Mouse (Mus musculus): ENCODE measurements at regions not wholly inside any gene's neighbourhood (a gene's known extent, or its start where the extent isn't known, plus 50 kb on each side); places are given as distances from the start of the nearest gene placed in this dataset.
A peak's percentile ranks its signal among the peaks of the same experiment; 100 is the strongest.

GRCm38 (mm10) chr15:51271632-51272312, 2612.9 kb upstream of the Gm7489 start:
- peak; percentile 7 for DNase-seq

- DNase-seq = no peak
These were observed 2599.4 kb upstream of the Gm7489 start for GRCm38 (mm10) chr15:51285334-51285733.

- DNase-seq = no peak
These were observed 2598.4 kb upstream of the Gm7489 start for GRCm38 (mm10) chr15:51286352-51286751.

DNA sequence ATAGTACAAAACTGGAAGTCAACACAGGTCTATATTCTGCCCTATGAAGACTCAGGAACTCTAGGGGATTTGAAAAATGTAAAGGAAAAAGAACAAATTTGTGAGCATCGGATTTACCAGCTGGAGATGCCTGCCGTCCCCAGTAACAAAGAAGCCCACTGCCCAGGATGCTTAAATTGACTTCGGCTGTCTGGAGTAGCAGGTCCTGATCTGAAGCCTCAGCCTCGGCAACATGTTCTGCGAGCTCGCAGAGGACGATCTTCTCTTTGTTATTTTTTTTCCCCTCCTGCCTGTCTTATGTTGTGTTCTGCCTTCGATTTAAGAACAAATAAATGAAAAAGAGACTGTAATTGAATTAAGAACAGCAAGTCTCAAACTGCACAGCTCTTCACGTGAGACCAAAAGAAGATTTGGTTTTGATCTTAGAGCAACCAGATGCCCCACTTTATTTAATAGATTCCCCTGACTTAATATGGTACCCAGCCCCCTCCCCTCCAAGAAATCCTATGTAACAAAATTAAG, 2595.7 kb upstream of the Gm7489 start:
- no peak for DNase-seq

- DNase-seq = no peak
These were observed 2594.8 kb upstream of the Gm7489 start for GRCm38 (mm10) chr15:51289916-51290315.

GRCm38 (mm10) chr15:51291183-51291582, 2593.5 kb upstream of the Gm7489 start:
- DNase-seq = no peak

GRCm38 (mm10) chr15:51296841-51297240, 2587.9 kb upstream of the Gm7489 start:
- DNase-seq = no peak

DNA sequence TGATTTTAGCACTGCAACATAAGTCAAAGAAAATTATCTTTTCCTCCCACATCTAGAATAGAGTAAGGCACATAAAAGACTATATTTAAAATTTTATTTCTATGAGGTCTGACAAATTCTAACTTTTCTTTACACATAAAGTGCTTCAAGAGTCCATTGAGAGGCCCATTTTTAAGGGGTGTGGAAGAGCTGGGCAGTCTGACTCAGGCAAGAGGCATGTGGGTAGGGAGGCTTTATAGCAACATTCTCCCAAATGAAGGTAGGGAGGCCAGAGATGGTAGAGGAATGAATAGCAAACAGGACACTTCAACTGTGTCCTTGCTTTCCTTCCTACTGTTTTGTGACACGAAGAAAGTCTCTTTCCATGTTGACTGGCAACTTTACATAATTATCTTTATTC, 2566.6 kb upstream of the Gm7489 start:
- no peak for DNase-seq

- no peak for DNase-seq
These were observed 2565.9 kb upstream of the Gm7489 start for GRCm38 (mm10) chr15:51318760-51319159.

DNA sequence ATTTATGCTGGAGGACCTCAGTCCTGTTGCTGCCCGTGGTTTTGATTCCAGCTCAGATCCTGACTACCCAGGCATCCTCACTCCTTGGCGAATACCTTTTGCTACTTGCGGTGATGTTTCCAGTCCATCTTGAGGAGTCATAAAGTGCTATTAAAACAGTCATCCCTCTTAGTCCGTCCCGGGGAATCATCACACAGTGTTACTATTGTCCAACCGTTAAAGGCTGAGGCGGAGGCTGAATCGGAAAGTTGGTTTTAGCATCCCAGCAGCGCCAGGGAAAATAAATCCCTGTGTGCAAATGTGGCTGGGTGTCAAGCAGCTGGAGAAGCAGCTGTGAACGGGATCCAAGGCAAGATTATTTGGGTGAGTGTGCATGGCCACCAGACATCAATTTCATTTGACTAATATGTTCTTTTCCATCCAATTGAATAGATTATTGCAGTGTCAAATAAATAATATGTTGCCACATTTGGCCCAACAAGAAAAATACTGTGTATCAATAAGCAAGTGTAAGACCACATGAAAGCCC, 2564.3 kb upstream of the Gm7489 start:
- DNase-seq = no peak

GRCm38 (mm10) chr15:51323284-51323683, 2561.4 kb upstream of the Gm7489 start:
- DNase-seq = no peak

DNA sequence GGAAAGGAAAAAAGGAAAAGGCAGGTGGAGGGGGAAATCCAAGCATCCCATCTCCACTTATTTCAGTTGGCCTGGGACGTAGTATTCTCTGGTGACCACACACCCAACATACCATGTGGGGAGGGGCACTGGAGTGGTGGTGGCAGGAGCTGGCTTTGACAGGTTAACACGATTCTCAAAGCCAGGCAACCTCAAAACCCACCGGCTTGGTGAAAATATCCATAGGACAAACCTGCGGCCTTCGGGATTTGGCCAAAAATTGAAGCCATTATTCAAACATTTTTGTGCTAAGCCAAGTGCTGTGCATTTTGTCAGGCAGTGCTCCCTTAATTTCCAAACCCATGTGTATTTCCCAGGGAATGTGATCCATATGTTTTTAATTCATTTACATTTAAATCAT, 2560.5 kb upstream of the Gm7489 start:
- DNase-seq = no peak

- DNase-seq = no peak
These were observed 2557.0 kb upstream of the Gm7489 start for GRCm38 (mm10) chr15:51327702-51328101.

DNA sequence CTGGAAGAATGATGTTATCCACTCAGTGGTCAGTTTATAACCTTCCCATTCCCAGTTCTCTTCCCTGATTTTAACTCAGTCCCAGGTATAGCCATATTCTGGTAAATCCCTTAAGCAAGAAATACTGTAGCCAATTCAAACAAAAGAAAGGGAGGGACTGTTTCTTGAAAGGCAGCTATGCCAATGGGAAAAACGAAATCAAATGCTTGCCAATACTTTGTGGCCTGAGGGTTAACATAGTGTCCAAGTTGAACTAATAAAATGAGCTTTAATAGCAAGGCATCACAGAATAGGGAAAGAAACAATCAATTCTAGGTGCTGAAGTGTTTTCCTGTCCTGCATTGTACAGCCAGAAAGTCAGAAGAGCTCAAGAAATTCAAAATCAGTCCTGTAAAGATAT, 2548.3 kb upstream of the Gm7489 start:
- DNase-seq = no peak

GRCm38 (mm10) chr15:51346301-51346700, 2538.4 kb upstream of the Gm7489 start:
- no peak for DNase-seq

DNA sequence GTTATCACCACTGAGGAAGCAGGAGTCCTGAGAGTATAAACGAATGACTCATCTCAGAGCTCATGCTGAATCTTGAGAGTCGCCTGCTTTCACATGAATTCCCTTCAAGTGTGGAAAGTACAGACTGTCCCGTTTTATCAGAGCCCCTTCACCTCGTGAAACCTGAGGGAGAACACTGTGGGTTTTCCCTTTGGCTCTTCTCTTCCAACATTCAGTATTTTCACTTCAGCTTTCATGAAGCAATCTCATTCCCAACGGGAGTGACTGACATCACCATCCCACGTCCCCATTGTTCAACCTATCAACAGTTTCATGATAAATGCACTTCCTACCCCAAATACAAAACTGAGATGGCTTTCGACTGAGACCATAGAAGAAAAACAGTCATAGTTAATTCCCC, 2521.3 kb upstream of the Gm7489 start:
- DNase-seq = no peak

GRCm38 (mm10) chr15:51371162-51371561, 2513.5 kb upstream of the Gm7489 start:
- no peak for DNase-seq

DNA sequence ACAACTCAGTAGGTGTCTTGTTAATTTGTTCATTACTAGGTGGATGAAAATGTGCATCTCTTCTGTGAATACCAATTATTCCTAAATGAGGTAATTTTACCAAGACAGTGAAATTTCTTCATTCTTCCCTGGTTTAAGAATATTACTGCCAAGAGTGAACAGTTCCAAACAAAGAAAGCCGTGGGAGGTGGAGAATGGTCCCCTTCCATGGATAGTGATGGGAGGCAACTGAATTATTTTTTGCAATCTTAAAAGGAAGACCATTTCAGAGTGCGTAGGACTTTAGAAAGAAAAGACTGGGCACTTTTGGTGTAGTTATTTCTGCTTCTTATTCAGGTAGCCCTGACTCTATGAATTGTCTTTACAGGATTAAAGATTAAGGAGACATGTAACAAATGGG, 2494.3 kb upstream of the Gm7489 start:
- no peak for DNase-seq

- DNase-seq = no peak
These were observed 2493.4 kb upstream of the Gm7489 start for GRCm38 (mm10) chr15:51391352-51391751.

DNA sequence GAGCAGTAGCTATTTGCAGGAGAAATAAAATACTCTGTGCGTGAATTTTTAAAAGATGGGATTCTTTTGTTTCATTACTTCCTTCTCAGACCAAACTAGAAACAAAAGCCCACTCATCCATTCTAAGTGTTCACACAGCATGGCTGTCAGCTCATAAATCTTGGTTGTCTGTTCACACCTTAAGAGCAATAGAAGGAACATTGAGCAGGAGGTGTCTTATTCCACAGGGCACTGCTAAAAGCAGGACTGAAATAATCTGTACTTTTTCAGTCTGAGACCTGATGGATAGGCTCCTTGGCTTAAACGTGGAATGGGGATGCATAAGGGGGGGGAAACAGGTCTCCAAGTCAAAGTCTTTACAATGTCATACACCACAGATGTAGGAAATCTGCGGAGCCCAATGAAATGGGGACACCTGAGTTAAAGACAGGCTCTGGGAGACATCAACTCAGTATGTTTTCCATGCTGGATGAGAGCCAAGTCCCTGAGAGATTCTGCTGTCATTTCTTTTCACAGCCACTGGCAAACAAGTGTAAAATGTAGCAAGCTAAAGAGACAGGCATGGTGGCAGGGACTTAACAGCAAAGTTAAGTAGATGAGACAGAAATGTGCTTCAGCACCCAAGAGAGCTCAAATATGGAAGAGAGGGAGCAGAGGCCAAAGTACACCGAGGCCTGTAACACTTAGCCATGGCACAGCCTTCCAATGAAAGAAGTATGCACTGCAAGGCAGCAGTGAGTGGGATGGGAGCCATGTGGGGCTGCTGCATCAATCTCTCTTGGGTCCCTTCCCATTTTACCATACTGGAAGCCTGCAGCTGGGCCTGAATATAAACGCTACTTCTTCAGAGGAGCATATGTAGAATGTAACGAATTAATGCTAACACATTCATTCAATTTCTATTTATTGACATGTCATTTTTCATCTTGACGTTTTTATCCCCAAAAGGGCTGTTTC, 2492.0 kb upstream of the Gm7489 start:
- DNase-seq = no peak

DNA sequence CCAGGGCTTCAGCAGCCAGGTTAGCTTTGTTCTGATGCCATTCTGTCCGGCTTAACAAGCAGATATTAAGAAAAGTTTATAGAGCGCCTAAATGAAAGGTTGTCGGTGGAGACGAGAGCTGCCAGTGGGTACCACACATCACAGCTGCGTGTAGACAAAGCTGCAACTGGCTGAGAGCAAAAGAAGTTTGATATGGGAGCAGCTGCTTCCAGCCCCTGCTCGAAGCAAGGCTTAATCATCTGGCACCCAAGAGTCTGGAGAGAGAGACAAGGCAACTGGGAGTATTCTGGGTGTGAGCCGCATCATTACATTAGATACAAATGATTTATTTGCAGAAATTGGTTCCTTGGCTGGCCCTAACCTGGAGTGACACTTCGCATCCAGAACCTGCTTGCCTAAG, 2488.7 kb upstream of the Gm7489 start:
- DNase-seq = no peak

DNA sequence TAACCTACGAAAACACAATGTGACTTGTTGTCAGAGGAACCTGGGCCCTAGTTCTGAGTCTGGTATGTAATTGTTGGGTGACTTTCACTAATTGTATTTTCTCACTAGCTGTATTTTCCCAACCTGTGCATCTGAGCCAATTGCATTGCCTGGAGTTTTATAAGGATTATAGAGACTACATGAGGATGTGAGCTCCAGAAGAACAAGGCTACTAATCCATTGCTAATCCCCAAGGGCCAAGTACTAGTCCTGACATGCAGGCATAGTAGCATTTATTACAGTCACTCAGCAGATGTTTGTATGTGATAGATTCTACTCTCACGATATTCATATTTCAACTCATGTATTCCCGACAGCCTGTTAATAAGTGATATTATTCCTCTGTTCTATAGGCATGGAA, 2481.1 kb upstream of the Gm7489 start:
- no peak for DNase-seq

DNA sequence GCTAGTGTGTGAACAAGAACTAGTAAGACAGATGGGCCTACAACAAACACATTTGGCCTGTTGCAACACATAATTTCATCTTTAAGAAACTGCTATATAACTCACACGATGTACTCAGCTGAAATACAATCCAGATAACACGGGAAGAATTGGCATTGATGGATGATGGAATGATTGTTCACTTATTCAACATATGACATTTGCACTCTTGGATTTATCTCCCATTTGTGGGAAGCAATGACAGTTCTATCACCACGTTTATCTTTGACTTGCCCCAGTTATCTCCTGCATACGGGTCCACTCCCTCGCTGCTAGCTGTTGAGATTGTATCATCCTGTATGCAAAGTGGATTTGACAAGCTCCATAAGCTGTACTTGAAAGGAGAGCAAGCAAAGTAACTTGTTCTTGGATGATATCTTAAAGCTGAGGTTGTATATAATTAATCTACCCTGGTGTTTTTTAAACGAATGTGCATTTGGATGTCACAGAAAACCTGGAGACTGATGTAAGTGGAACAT, 2474.9 kb upstream of the Gm7489 start:
- no peak for DNase-seq

DNA sequence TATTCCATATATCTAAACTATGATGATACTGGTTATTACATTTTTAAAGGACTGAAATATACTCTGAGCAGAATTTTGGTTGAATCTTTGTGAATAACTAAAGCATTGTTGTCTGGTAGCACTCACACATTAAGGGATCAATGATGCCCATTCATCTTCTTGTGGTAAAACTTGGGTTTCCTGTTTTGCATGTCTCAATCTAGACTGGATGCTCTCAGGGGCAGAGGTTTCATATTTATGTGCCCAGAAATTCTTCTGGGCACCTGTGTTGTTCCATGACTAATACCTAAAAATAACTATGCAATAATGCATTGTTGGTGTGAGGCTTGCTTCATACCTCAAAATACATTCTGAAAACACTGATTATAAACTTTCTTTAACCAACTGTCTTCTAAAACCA, 2472.7 kb upstream of the Gm7489 start:
- DNase-seq = no peak

Measured in cerebellum, adult 9-11 months (tissue).